Mouse (Mus musculus) macrophage (primary cell): ENCODE data around the gene Gcgr. TPM values are rescaled to one million over a fixed set of nuclear protein-coding genes. Genes with fewer than 3 reads are reported as not detected.
A peak's percentile ranks its signal among the peaks of the same experiment; 100 is the strongest.
"Not testable (repeated sequence)": the region's sequence is repeated elsewhere in the genome, so short reads cannot be mapped to it uniquely, and the experiment has no call there.

ENCODE experiments used
- H3K27ac ChIP-seq: fragments of 350-480 bp; formaldehyde crosslinking; 2 replicates; pipeline ENCODE4 v1.9.0; 2021
- H3K36me3 ChIP-seq: fragments of 350-480 bp; formaldehyde crosslinking; 2 replicates; pipeline ENCODE4 v1.9.0; 2021; ENCODE audit errors: inconsistent target
- H3K4me3 ChIP-seq: fragments of 350-480 bp; formaldehyde crosslinking; 2 replicates; pipeline ENCODE4 v1.9.0; 2021; ENCODE audit errors: inconsistent target
- H3K79me2 ChIP-seq: fragments of 350-480 bp; formaldehyde crosslinking; 2 replicates; pipeline ENCODE4 v1.9.0; 2021; ENCODE audit errors: inconsistent target
- WGBS: methylation state at CpG from one replicate; pipeline ENCODE4 v1.1.7; 2026; ENCODE audit warnings: inconsistent platforms; ENCODE audit not compliant: missing documents; 5-methylcytosine and 5-hydroxymethylcytosine counted together
- polyA plus RNA-seq: library from polyadenylated mRNA; stranded (reverse); fragments of 250-400 nt; gene quantifications from 3 replicates; pipeline ENCODE4 v1.2.4, GENCODE M21; 2018; ENCODE audit warnings: inconsistent platforms

Gcgr gene
- polyA plus RNA-seq, 1 experiment from 2014 or later: 0.09 TPM

- H3K27ac ChIP-seq: no peak overlapping the region
- peaks cover 14% of the 10 kb centered on the region for H3K79me2 ChIP-seq
- peaks cover 31% of the 10 kb centered on the region; the same call in 1 of the 2 replicates for H3K36me3 ChIP-seq
- H3K4me3 ChIP-seq: no peak overlapping the region
- WGBS: 98% methylated on average over 3 of the region's 3 CpGs
These were observed 33.1 kb upstream of the Gcgr start for GRCm38 (mm10) chr11:120497436-120497835.

DNA sequence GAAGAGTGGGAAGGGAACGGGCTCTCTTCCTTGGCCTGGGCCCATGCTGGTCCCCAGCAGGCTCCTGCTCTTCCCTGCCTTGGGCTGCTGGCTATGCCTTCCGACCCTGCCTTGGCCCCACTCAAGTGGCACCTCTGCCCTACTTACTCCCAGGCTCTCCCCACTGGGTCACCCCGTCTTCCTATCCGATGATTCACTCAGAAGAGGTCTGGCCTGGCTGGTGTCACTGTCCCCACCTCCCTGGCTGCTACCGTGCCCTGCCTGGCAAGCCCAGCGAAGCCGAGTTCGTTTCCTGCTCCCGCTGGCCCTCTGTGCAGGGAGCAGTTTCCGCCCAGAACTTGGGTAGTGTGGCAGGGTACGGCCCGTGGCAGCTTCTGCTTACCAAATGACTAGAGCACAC is 32.3 kb upstream of the Gcgr start:
- Histone ChIP-seq H3K4me3 (no peak overlapping the region), H3K27ac (no peak overlapping the region), H3K36me3 (peaks cover 31% of the 10 kb centered on the region; the same call in 1 of the 2 replicates), H3K79me2 (peaks cover 10% of the 10 kb centered on the region)
- WGBS: 95% methylated on average over 12 of the region's 12 CpGs

DNA sequence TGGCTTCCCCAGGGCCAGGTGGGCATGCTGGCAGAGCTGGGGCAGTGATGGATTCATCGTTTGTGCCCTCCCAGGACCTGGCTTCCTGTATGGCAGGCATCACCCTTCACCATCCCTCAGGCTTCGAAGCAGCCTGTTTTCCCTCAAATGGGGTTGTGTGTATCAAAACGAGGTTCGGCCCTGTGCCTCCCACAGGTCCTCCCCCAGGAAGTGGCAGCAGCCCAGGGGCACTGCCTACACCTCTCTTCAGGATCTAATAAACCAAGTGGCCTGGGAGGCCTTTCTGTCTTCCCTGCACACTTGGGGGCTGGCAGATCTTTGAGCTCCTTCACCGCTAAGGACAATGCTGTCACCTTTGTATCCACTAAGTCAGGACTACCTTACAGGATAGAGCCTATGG is 31.6 kb upstream of the Gcgr start:
- no peak overlapping the region for H3K27ac ChIP-seq
- peaks cover 31% of the 10 kb centered on the region; the same call in 1 of the 2 replicates for H3K36me3 ChIP-seq
- H3K4me3 ChIP-seq: no peak overlapping the region
- 97% methylated on average over 4 of the region's 5 CpGs for WGBS
- peaks cover 3% of the 10 kb centered on the region for H3K79me2 ChIP-seq

GRCm38 (mm10) chr11:120499894-120500293 is 30.6 kb upstream of the Gcgr start:
- H3K4me3 ChIP-seq: no peak overlapping the region
- peaks cover 27% of the 10 kb centered on the region; the same call in 1 of the 2 replicates for H3K36me3 ChIP-seq
- 87% methylated on average over 5 of the region's 6 CpGs for WGBS
- no peaks in the 10 kb centered on the region for H3K79me2 ChIP-seq
- H3K27ac ChIP-seq: no peak overlapping the region

- Histone ChIP-seq H3K4me3 (no peak overlapping the region), H3K79me2 (no peaks in the 10 kb centered on the region), H3K36me3 (peaks cover 22% of the 10 kb centered on the region; the same call in 1 of the 2 replicates), H3K27ac (no peak overlapping the region)
- WGBS: 33% methylated on average over 3 of the region's 3 CpGs
These were observed 30.1 kb upstream of the Gcgr start for GRCm38 (mm10) chr11:120500357-120500756.

GRCm38 (mm10) chr11:120501018-120501417 is 29.5 kb upstream of the Gcgr start:
- Histone ChIP-seq H3K36me3 (peaks cover 17% of the 10 kb centered on the region; the same call in 1 of the 2 replicates), H3K4me3 (no peak overlapping the region), H3K79me2 (no peaks in the 10 kb centered on the region), H3K27ac (no peak overlapping the region)
- WGBS: 69% methylated on average over 6 of the region's 6 CpGs

DNA sequence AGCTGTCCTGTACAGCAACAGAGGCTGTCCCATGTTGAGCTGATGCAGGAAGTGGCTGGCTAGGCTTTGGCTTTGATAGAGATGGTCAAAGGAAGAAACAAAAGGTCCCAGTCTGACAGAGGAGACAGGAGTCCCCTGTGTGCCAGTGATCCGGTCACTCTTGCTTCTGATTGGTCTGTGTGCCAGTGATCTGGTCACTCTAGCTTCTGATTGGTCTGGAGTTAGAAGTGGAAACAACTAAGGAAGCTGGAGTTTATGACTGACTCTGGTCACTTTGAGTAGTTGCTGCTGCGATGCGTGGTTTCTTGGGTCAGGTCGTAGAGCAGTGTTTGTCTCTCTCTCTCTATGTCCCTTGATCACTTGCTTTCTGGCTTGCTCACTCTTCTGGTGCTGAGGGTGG is 28.8 kb upstream of the Gcgr start:
- H3K36me3 ChIP-seq: peaks cover 11% of the 10 kb centered on the region; the same call in 1 of the 2 replicates
- H3K4me3 ChIP-seq: no peak overlapping the region
- 72% methylated on average over 4 of the region's 4 CpGs for WGBS
- H3K27ac ChIP-seq: no peak overlapping the region
- H3K79me2 ChIP-seq: no peaks in the 10 kb centered on the region

- Histone ChIP-seq H3K79me2 (no peaks in the 10 kb centered on the region), H3K36me3 (no peaks in the 10 kb centered on the region), H3K4me3 (no peak overlapping the region), H3K27ac (no peak overlapping the region)
- WGBS: 94% methylated on average over 1 of the region's 3 CpGs
These were observed 24.8 kb upstream of the Gcgr start for GRCm38 (mm10) chr11:120505661-120506060.

DNA sequence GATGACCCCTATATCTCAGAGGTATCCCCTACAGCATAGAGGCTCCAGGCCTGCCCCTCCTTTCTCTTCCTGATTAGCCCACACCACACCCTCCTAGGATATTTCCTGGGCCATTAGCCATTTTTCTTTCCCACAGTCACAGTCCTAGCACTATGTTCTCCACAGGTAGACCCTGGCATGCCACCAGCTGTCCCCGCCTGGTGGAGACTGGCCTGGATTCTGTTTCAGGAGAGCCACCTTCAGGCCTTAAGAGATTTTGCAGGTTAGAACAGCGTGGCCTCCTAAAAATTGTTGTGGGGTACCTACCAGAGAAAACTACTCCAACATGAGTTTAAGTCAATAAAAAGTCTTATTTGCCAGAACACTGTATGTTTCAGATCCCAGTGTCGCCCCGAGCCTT is 23.6 kb upstream of the Gcgr start:
- Histone ChIP-seq H3K79me2 (no peaks in the 10 kb centered on the region), H3K27ac (no peak overlapping the region)
- WGBS: 77% methylated on average over 4 of the region's 4 CpGs

DNA sequence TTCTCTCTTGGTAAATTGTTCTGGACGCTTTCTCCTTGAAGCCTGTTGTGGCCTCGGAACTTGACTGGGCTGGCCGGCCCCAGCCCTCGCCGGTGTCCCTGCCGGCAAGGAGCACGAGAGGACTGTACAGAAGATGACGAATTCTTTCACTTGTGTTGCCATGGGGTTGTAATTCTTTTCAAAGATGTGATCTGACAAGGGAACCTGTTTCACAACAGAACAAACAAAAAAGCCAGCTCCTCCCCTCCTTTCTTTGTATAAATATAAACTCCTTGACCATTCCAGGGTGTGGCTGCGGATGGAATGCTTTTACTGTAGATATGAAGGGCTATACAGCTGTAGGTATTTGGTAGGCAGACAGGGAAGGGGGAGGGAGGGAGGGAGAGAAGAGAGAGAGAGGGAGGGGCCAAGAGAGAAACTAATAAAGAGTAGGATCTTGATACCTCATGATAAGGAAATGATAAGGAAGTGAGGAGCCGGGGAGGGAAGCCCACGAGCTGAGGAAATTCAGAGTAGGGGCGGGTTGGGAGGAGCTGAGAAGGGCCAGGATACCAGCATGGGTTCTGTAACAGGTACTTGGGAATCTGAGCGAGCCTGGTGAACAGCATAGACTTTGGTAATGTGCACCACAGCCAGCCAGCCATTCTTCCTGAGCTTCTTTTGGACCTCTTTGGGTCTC is 22.7 kb upstream of the Gcgr start:
- no peak overlapping the region for H3K27ac ChIP-seq
- no peak overlapping the region for H3K4me3 ChIP-seq
- H3K36me3 ChIP-seq: no peaks in the 10 kb centered on the region
- no peaks in the 10 kb centered on the region for H3K79me2 ChIP-seq
- WGBS: 92% methylated on average over 13 of the region's 13 CpGs

More for the DNA sequence above, 23.6 kb upstream of the Gcgr start:
- no peak overlapping the region for H3K4me3 ChIP-seq
- H3K36me3 ChIP-seq: no peaks in the 10 kb centered on the region

DNA sequence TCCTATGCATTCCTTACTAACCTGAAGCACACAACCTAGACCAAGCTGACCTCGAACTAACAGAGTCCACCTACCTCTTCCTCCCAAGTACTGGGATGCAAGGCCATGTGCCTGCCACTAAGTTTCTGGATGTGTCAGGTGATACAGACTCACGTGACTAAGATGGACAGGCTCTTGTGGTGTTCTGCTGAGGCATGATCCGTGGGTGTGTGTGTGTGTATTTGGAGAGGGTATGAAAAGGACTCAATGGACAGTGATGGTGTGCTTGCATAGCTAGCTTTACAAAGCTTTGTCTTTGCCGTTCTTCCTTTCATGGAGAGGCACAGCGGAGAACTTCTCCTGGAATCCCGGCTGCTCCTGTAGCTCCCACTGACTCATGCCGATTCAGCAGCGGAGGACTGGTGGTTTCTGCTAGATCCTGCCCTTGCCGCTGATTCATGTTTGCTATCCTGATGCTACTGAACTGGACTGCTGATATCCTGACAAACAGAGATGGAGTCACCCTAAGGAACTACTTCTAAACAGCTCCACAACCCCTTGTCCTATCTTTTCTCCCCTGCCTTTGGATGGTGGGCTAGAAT is 22.1 kb upstream of the Gcgr start:
- Histone ChIP-seq H3K79me2 (no peaks in the 10 kb centered on the region), H3K27ac (no peak overlapping the region), H3K36me3 (no peaks in the 10 kb centered on the region), H3K4me3 (no peak overlapping the region)
- WGBS: 89% methylated on average over 8 of the region's 9 CpGs

DNA sequence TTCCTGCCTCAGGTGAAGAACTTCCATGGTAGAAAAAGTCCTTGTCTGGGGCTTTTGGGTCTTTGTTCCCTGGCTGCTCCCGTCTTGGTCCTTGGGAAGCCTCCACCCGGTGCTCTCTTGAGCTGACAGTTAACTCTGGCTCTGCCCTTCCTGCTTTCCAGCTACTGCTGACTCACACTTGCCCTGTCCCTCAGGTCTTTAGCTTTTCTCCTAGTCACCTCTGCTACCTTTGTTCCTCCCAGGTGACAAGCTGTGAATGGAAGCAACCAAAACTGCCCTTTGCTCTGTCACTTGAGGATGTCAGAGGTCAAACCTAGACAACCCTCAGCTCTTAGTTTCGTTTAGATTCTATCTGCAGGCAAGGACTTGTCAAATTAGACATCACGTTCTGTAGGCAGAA is 20.6 kb upstream of the Gcgr start:
- no peak overlapping the region for H3K4me3 ChIP-seq
- WGBS: 44% methylated on average over 4 of the region's 4 CpGs
- H3K27ac ChIP-seq: peak overlapping the region; percentile 40; the same call in 1 of the 2 replicates
- no peaks in the 10 kb centered on the region for H3K36me3 ChIP-seq
- no peaks in the 10 kb centered on the region for H3K79me2 ChIP-seq

DNA sequence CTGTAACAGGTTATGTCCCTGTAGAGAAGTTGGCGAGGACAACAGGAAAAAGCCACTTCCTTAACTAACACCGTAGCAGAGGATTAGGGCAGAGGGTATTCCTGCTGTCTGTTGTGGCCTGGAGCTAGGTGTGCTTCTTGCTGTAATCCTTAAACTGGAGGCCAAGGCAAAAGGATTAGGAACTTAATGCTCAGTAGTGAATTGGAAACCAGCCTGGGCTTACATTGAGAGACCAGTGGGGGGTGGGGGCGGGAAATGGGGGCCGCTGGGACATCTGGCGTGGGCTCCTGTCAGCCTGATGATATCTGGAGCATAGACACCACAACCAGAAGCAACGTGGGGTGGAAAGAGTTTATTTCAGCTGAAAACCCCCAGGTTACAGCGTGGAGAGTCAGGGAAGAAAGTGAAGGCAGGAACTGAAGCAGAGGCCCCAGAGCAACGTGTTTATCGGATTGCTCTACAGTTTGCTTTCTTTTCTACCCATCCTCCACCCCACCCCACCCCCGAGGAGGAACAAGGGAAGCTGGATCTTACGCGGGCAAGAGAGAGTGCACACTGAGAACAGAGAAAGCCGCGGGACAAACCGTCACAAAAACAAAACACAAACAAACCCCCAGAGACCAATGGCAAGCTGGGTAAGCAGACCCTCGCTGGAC is 20.0 kb upstream of the Gcgr start:
- peak overlapping the region; percentile 24; the same call in 1 of the 2 replicates for H3K4me3 ChIP-seq
- H3K27ac ChIP-seq: peak overlapping the region; percentile 40
- H3K36me3 ChIP-seq: no peaks in the 10 kb centered on the region
- H3K79me2 ChIP-seq: no peaks in the 10 kb centered on the region
- 3% methylated on average over 16 of the region's 16 CpGs for WGBS

DNA sequence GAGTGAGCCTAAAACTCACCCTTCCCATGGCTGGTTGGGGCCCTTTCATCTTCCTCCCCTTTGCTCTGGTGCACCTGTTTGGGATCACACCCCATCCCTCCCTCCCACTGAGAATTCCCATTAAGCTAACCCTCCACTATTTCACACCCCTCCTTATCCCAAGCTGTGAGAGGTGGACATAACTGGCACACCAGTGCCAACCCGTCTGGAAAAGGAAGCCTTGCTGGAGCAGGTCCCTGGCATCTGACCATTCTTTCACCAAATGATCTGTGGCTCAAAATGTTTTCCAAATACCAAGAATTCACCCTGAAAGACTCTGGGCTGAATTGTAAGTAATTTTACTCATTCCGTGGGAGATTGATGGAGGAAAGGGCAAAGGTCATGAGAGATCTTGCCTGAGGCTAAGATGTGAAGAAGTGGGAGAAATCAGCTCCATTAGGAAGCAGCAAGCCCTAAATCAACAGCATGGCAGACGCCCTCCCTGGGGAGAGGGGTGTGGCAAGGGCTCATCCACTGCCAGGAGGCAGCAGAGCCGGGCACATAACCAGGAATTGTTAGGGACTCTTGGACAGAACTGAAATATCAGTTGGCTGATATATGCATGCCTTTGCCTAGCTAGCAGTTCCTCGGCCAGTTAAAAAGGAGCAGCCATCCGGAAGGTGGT is 17.6 kb upstream of the Gcgr start:
- no peak overlapping the region for H3K4me3 ChIP-seq
- no peak overlapping the region for H3K27ac ChIP-seq
- H3K36me3 ChIP-seq: no peaks in the 10 kb centered on the region
- no peaks in the 10 kb centered on the region for H3K79me2 ChIP-seq
- 97% methylated on average over 6 of the region's 6 CpGs for WGBS

DNA sequence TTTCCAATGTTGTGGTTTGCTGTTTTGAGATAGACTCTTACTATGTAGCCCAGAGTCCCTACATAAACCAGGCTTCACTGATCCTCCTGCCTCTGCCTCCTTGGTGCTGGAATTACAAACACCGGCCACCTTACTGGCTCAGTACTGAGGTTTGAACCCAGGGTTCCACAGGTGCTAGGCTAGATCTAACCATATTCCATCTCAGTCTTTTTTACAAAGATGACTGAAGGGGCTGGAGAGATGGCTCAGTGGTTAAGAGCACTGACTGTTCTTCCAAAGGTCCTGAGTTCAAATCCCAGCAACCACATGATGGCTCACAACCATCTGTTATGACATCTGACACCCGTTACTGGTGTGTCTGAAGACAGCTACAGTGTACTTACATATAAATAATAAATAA is 16.2 kb upstream of the Gcgr start:
- H3K4me3 ChIP-seq, H3K79me2 ChIP-seq, H3K36me3 ChIP-seq, H3K27ac ChIP-seq: not testable (repeated sequence)
- WGBS: 91% methylated on average over 2 of the region's 2 CpGs
